Mouse (Mus musculus): ENCODE measurements around the gene Lcat. TPM values are rescaled to one million over a fixed set of nuclear protein-coding genes. Genes with fewer than 3 reads are reported as not detected.

Lcat gene
- polyA plus RNA-seq, 1 experiment from 2014 or later = 1.3 TPM

- H3K4me1 ChIP-seq (ENCODE audit: control insufficient read depth, insufficient read depth, low read length) = peaks cover 8% of the 10 kb centered on the region
- no peak for ATAC-seq (ENCODE audit: insufficient number of reproducible peaks, low FRiP score, low TSS enrichment, low read depth)
- no peaks in the 10 kb centered on the region for H3K27me3 ChIP-seq (ENCODE audit: control insufficient read depth, insufficient read depth, low read length)
- no peak overlapping the region for H3K4me2 ChIP-seq (ENCODE audit: low read depth, severe bottlenecking)
- no peak overlapping the region for H3K4me3 ChIP-seq (ENCODE audit: low read depth, low read length)
- H3K36me3 ChIP-seq (ENCODE audit: control insufficient read depth, insufficient read depth, low read length) = peaks cover 2% of the 10 kb centered on the region; the same call in 1 of the 2 replicates
- WGBS = 75% methylated on average over 14 of the region's 14 CpGs
- no peaks in the 10 kb centered on the region for H3K9me3 ChIP-seq (ENCODE audit: control insufficient read depth, low read length)
- no peak for DNase-seq (ENCODE audit: low spot score)
- H3K27ac ChIP-seq (replicated peaks; ENCODE audit: low read depth, low read length) = no peak overlapping the region
- no peak overlapping the region for H3K9ac ChIP-seq (ENCODE audit: low read length)
Measured at GRCm38 (mm10) chr8:105961101-105961500, 17.9 kb upstream of the Lcat start.

- no peaks in the 10 kb centered on the region for H3K9me3 ChIP-seq (ENCODE audit: control insufficient read depth, low read length)
- ATAC-seq (ENCODE audit: insufficient number of reproducible peaks, low FRiP score, low TSS enrichment, low read depth) = no peak
- no peak overlapping the region for H3K9ac ChIP-seq (ENCODE audit: low read length)
- no peak overlapping the region for H3K4me3 ChIP-seq (ENCODE audit: low read depth, low read length)
- H3K4me1 ChIP-seq (ENCODE audit: control insufficient read depth, insufficient read depth, low read length) = peaks cover 2% of the 10 kb centered on the region
- H3K36me3 ChIP-seq (ENCODE audit: control insufficient read depth, insufficient read depth, low read length) = peaks cover 6% of the 10 kb centered on the region; the same call in 1 of the 2 replicates
- 91% methylated on average over 7 of the region's 7 CpGs for WGBS
- no peak overlapping the region for H3K4me2 ChIP-seq (ENCODE audit: low read depth, severe bottlenecking)
- no peaks in the 10 kb centered on the region for H3K27me3 ChIP-seq (ENCODE audit: control insufficient read depth, insufficient read depth, low read length)
- H3K27ac ChIP-seq (replicated peaks; ENCODE audit: low read depth, low read length) = no peak overlapping the region
- DNase-seq (ENCODE audit: low spot score) = no peak
Measured at GRCm38 (mm10) chr8:105959350-105959749, 16.2 kb upstream of the Lcat start.

GRCm38 (mm10) chr8:105957813-105958212 is 14.6 kb upstream of the Lcat start:
- H3K9me3 ChIP-seq (ENCODE audit: control insufficient read depth, low read length) = no peaks in the 10 kb centered on the region

GRCm38 (mm10) chr8:105956556-105956955 is 13.4 kb upstream of the Lcat start:
- H3K4me2 ChIP-seq (ENCODE audit: low read depth, severe bottlenecking) = no peak overlapping the region
- DNase-seq (ENCODE audit: low spot score) (no peak), ATAC-seq (ENCODE audit: insufficient number of reproducible peaks, low FRiP score, low TSS enrichment, low read depth) (0 out of 2 replicates have a peak, but pooled peaks have one; percentile 17)
- H3K36me3 ChIP-seq (ENCODE audit: control insufficient read depth, insufficient read depth, low read length) = peaks cover 8% of the 10 kb centered on the region
- H3K4me3 ChIP-seq (ENCODE audit: low read depth, low read length) = no peak overlapping the region
- H3K27me3 ChIP-seq (ENCODE audit: control insufficient read depth, insufficient read depth, low read length) = no peaks in the 10 kb centered on the region
- H3K9ac ChIP-seq (ENCODE audit: low read length) = no peak overlapping the region
- H3K27ac ChIP-seq (replicated peaks; ENCODE audit: low read depth, low read length) = no peak overlapping the region
- WGBS = 88% methylated on average over 4 of the region's 4 CpGs
- no peaks in the 10 kb centered on the region for H3K9me3 ChIP-seq (ENCODE audit: control insufficient read depth, low read length)
- no peaks in the 10 kb centered on the region for H3K4me1 ChIP-seq (ENCODE audit: control insufficient read depth, insufficient read depth, low read length)

More at GRCm38 (mm10) chr8:105957813-105958212, 14.6 kb upstream of the Lcat start:
- whole genome bisulfite sequencing = 70% methylated on average over 3 of the region's 4 CpGs
- Histone ChIP-seq H3K4me1 (ENCODE audit: control insufficient read depth, insufficient read depth, low read length) (no peaks in the 10 kb centered on the region), H3K4me3 (ENCODE audit: low read depth, low read length) (no peak overlapping the region), H3K9ac (ENCODE audit: low read length) (no peak overlapping the region), H3K36me3 (ENCODE audit: control insufficient read depth, insufficient read depth, low read length) (peaks cover 6% of the 10 kb centered on the region; the same call in 1 of the 2 replicates), H3K4me2 (ENCODE audit: low read depth, severe bottlenecking) (no peak overlapping the region), H3K27ac (replicated peaks; ENCODE audit: low read depth, low read length) (no peak overlapping the region), H3K27me3 (ENCODE audit: control insufficient read depth, insufficient read depth, low read length) (no peaks in the 10 kb centered on the region)
- ATAC-seq (ENCODE audit: insufficient number of reproducible peaks, low FRiP score, low TSS enrichment, low read depth) (no peak), DNase-seq (ENCODE audit: low spot score) (no peak)

GRCm38 (mm10) chr8:105951057-105951659 is 8.0 kb upstream of the Lcat start:
- Histone ChIP-seq H3K4me3 (ENCODE audit: low read depth, low read length) (no peak overlapping the region), H3K9me3 (ENCODE audit: control insufficient read depth, low read length) (no peaks in the 10 kb centered on the region), H3K4me1 (ENCODE audit: control insufficient read depth, insufficient read depth, low read length) (no peaks in the 10 kb centered on the region), H3K36me3 (ENCODE audit: control insufficient read depth, insufficient read depth, low read length) (peaks cover 32% of the 10 kb centered on the region), H3K27ac (replicated peaks; ENCODE audit: low read depth, low read length) (no peak overlapping the region), H3K4me2 (ENCODE audit: low read depth, severe bottlenecking) (no peak overlapping the region), H3K27me3 (ENCODE audit: control insufficient read depth, insufficient read depth, low read length) (no peaks in the 10 kb centered on the region), H3K9ac (ENCODE audit: low read length) (no peak overlapping the region)
- ATAC-seq (ENCODE audit: insufficient number of reproducible peaks, low FRiP score, low TSS enrichment, low read depth) = no peak
- no peak for DNase-seq (ENCODE audit: low spot score)
- 54% methylated on average over 7 of the region's 7 CpGs for WGBS

GRCm38 (mm10) chr8:105949350-105949749 is 6.2 kb upstream of the Lcat start:
- Histone ChIP-seq H3K9ac (ENCODE audit: low read length) (no peak overlapping the region), H3K27me3 (ENCODE audit: control insufficient read depth, insufficient read depth, low read length) (no peaks in the 10 kb centered on the region), H3K9me3 (ENCODE audit: control insufficient read depth, low read length) (no peaks in the 10 kb centered on the region), H3K36me3 (ENCODE audit: control insufficient read depth, insufficient read depth, low read length) (peaks cover 36% of the 10 kb centered on the region), H3K4me3 (ENCODE audit: low read depth, low read length) (no peak overlapping the region), H3K27ac (replicated peaks; ENCODE audit: low read depth, low read length) (no peak overlapping the region), H3K4me1 (ENCODE audit: control insufficient read depth, insufficient read depth, low read length) (no peaks in the 10 kb centered on the region), H3K4me2 (ENCODE audit: low read depth, severe bottlenecking) (no peak overlapping the region)
- DNase-seq (ENCODE audit: low spot score) (no peak), ATAC-seq (ENCODE audit: insufficient number of reproducible peaks, low FRiP score, low TSS enrichment, low read depth) (no peak)
- 94% methylated on average over 10 of the region's 10 CpGs for WGBS

GRCm38 (mm10) chr8:105942542-105942941 is 640 bp downstream of the Lcat start:
- H3K4me1 ChIP-seq (ENCODE audit: control insufficient read depth, insufficient read depth, low read length) = 0 out of 2 replicates have a peak, but pooled peaks cover 4% of the 10 kb centered on the region
- ATAC-seq (ENCODE audit: insufficient number of reproducible peaks, low FRiP score, low TSS enrichment, low read depth) (no peak), DNase-seq (ENCODE audit: low spot score) (no peak)
- 98% methylated on average over 5 of the region's 5 CpGs for WGBS
- no peak overlapping the region for H3K4me2 ChIP-seq (ENCODE audit: low read depth, severe bottlenecking)
- H3K4me3 ChIP-seq (ENCODE audit: low read depth, low read length) = no peak overlapping the region
- no peaks in the 10 kb centered on the region for H3K27me3 ChIP-seq (ENCODE audit: control insufficient read depth, insufficient read depth, low read length)
- H3K9ac ChIP-seq (ENCODE audit: low read length) = no peak overlapping the region
- peaks cover 31% of the 10 kb centered on the region for H3K36me3 ChIP-seq (ENCODE audit: control insufficient read depth, insufficient read depth, low read length)
- no peaks in the 10 kb centered on the region for H3K9me3 ChIP-seq (ENCODE audit: control insufficient read depth, low read length)
- no peak overlapping the region for H3K27ac ChIP-seq (replicated peaks; ENCODE audit: low read depth, low read length)

- H3K4me3 ChIP-seq (ENCODE audit: low read depth, low read length) = no peak overlapping the region
- WGBS = 95% methylated on average over 11 of the region's 11 CpGs
- ATAC-seq (ENCODE audit: insufficient number of reproducible peaks, low FRiP score, low TSS enrichment, low read depth) (no peak), DNase-seq (ENCODE audit: low spot score) (no peak)
- H3K4me1 ChIP-seq (ENCODE audit: control insufficient read depth, insufficient read depth, low read length) = 0 out of 2 replicates have a peak, but pooled peaks cover 4% of the 10 kb centered on the region
- H3K4me2 ChIP-seq (ENCODE audit: low read depth, severe bottlenecking) = no peak overlapping the region
- peaks cover 29% of the 10 kb centered on the region for H3K36me3 ChIP-seq (ENCODE audit: control insufficient read depth, insufficient read depth, low read length)
- H3K27me3 ChIP-seq (ENCODE audit: control insufficient read depth, insufficient read depth, low read length) = no peaks in the 10 kb centered on the region
- no peak overlapping the region for H3K27ac ChIP-seq (replicated peaks; ENCODE audit: low read depth, low read length)
- H3K9ac ChIP-seq (ENCODE audit: low read length) = no peak overlapping the region
- H3K9me3 ChIP-seq (ENCODE audit: control insufficient read depth, low read length) = no peaks in the 10 kb centered on the region
Measured at GRCm38 (mm10) chr8:105942026-105942425, 1.2 kb downstream of the Lcat start.

- DNase-seq (ENCODE audit: low spot score) (no peak), ATAC-seq (ENCODE audit: insufficient number of reproducible peaks, low FRiP score, low TSS enrichment, low read depth) (no peak)
- no peak within 1 kb of the TSS for H3K27ac ChIP-seq (replicated peaks; ENCODE audit: low read depth, low read length)
- H3K4me3 ChIP-seq (ENCODE audit: low read depth, low read length) = peak within 1 kb of the TSS; percentile 67
- 30% methylated on average over 4 of the region's 4 CpGs for WGBS
- no peaks in the 10 kb centered on the region for H3K9me3 ChIP-seq (ENCODE audit: control insufficient read depth, low read length)
- H3K36me3 ChIP-seq (ENCODE audit: control insufficient read depth, insufficient read depth, low read length) = peaks cover 7% of the 10 kb centered on the region
- no peaks in the 10 kb centered on the region for H3K27me3 ChIP-seq (ENCODE audit: control insufficient read depth, insufficient read depth, low read length)
- peak within 1 kb of the TSS; percentile 56 for H3K9ac ChIP-seq (ENCODE audit: low read length)
- H3K4me2 ChIP-seq (ENCODE audit: low read depth, severe bottlenecking) = peak within 1 kb of the TSS; percentile 95
- H3K4me1 ChIP-seq (ENCODE audit: control insufficient read depth, insufficient read depth, low read length) = 0 out of 2 replicates have a peak, but pooled peaks cover 4% of the 10 kb centered on the region
Measured at GRCm38 (mm10) chr8:105938306-105938669, 4.9 kb downstream of the Lcat start, which contains the start of gene Psmb10. Psmb10 (minus strand) TSS chr8:105938444.

Data from limb, embryonic 11.5 days (tissue).